Mouse (Mus musculus) forebrain, postnatal 0 days (tissue): ENCODE measurements around the gene Daam1. TPM values are rescaled to one million over a fixed set of nuclear protein-coding genes. Genes with fewer than 3 reads are reported as not detected.

Experiments used
- ATAC-seq: fragments of 200-750 bp; cut with Nextera tagmentation; 2 replicates; pipeline ENCODE4 v1.8.0; 2017; ENCODE audit warnings: mild to moderate bottlenecking, moderate library complexity
- DNase-seq: peaks from one replicate; pipeline ENCODE4 v3.0.0-alpha.2; 2015
- H3K27ac ChIP-seq: fragments of 300-500 bp; sonication (generic); 2 replicates; pipeline ENCODE4 v1.5.1; 2014; ENCODE audit warnings: low read depth, mild to moderate bottlenecking, antibody characterized with exemption, low read length, moderate library complexity, mixed read lengths
- H3K27me3 ChIP-seq: fragments of 300-500 bp; sonication (generic); 2 replicates; pipeline ENCODE4 v1.6.1; 2014; ENCODE audit warnings: mild to moderate bottlenecking, low read length, mixed read lengths; ENCODE audit not compliant: insufficient read depth
- H3K36me3 ChIP-seq: fragments of 300-500 bp; sonication (generic); 2 replicates; pipeline ENCODE4 v1.6.1; 2014; ENCODE audit warnings: mild to moderate bottlenecking, moderate library complexity; ENCODE audit not compliant: insufficient read depth
- H3K4me1 ChIP-seq: fragments of 300-500 bp; sonication (generic); 2 replicates; pipeline ENCODE4 v1.6.1; 2014; ENCODE audit warnings: antibody characterized with exemption; ENCODE audit not compliant: insufficient read depth
- H3K4me2 ChIP-seq: fragments of 300-500 bp; sonication (generic); 2 replicates; pipeline ENCODE4 v1.6.1; 2014; ENCODE audit warnings: low read depth, mild to moderate bottlenecking, moderate library complexity
- H3K4me3 ChIP-seq: fragments of 300-500 bp; sonication (generic); 2 replicates; pipeline ENCODE4 v1.5.1; 2014; ENCODE audit warnings: low read depth, low read length, mixed read lengths
- H3K9ac ChIP-seq: fragments of 300-500 bp; sonication (generic); 2 replicates; pipeline ENCODE4 v1.6.1; 2014; ENCODE audit warnings: mild to moderate bottlenecking
- H3K9me3 ChIP-seq: fragments of 300-500 bp; sonication (generic); 2 replicates; pipeline ENCODE4 v1.6.1; 2016; ENCODE audit warnings: low read length
- CTCF ChIP-seq: sonication (generic); IDR thresholded peaks from 2 replicates; pipeline ENCODE4 v1.5.1; 2016; ENCODE audit warnings: antibody characterized with exemption, control low read depth, low read depth
- WGBS: fragments of 180-500 bp; shearing (Covaris S2); extraction: QIAGEN DNeasy Blood & Tissue Kit; methylation state at CpG from one replicate; pipeline ENCODE4 v1.1.7; 2014; 5-methylcytosine and 5-hydroxymethylcytosine counted together
- polyA plus RNA-seq: library from polyadenylated mRNA; unstranded; fragments of >200 nt; fragmentation: Nextera tagmentation; extraction: Ambion mirVana; gene quantifications from 2 replicates; pipeline ENCODE4 v1.2.1, GENCODE M21; 2015
- total RNA-seq: library from RNA; depleted of rRNA; stranded (reverse); fragments of >200 nt; gene quantifications from 2 replicates; pipeline ENCODE4 v1.2.3, GENCODE M21; 2014

Gene Daam1
- total and polyA plus RNA-seq, 2 experiments from 2014 or later = 25.2 to 93.6 TPM

DNA sequence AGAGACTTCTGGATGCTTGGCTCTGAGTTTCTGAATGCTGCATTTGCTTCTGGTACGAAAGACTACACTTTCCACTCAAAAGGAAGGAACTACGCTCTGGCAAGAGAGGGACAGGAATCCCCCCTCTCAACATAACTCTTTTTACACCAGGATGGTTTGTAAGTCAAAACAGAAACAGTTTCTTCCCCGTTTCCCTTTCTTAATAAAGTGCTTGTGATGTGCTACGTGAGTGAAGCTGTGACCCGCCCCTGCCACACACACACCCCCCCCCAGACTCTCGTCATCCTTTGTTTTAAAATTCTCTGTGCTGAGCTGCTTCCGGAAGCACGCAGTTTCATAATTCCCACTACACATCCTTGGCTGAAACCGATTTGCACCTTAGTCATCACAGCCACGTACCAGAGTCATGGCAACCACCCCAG, 183.5 kb downstream of the Daam1 start:
- ATAC-seq (peak; percentile 82; the same call in 1 of the 2 replicates), DNase-seq (no peak)
- no peak for TF ChIP-seq CTCF
- Histone ChIP-seq H3K36me3 (no peaks in the 10 kb centered on the region), H3K27ac (peak overlapping the region; percentile 57; the same call in 1 of the 2 replicates), H3K4me2 (peak overlapping the region; percentile 13; the same call in 1 of the 2 replicates), H3K4me1 (0 out of 2 replicates have a peak, but pooled peaks cover 4% of the 10 kb centered on the region), H3K27me3 (no peaks in the 10 kb centered on the region), H3K9me3 (no peaks in the 10 kb centered on the region), H3K9ac (no peak overlapping the region), H3K4me3 (no peak overlapping the region)
- 38% methylated on average over 10 of the region's 10 CpGs for WGBS

GRCm38 (mm10) chr12:72015296-72015695, 184.4 kb downstream of the Daam1 start:
- 75% methylated on average over 5 of the region's 5 CpGs for WGBS
- Histone ChIP-seq H3K27ac (no peak overlapping the region), H3K9ac (no peak overlapping the region), H3K4me1 (0 out of 2 replicates have a peak, but pooled peaks cover 4% of the 10 kb centered on the region), H3K27me3 (no peaks in the 10 kb centered on the region), H3K4me2 (no peak overlapping the region), H3K9me3 (no peaks in the 10 kb centered on the region), H3K4me3 (no peak overlapping the region), H3K36me3 (no peaks in the 10 kb centered on the region)
- DNase-seq = no peak
- no peak for TF ChIP-seq CTCF
- ATAC-seq = no peak

DNA sequence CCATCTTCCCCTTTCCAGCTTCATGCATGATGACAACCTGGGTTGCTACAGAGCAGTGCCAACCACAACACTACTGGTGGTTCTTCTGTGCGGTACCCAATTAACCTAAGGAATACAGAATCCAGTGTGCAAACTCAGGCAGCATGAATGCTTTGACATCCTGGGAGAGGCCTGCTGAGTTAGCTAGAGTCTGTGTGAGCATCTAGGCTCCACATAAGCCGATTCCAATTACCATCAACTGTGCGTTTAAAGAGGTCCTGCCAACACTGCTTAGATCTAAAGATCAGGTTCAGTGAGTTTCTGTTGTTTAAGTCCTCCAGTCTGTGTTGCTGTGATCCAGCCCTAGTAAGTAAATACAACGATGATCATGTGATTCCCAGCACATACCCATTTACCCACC, 189.4 kb downstream of the Daam1 start:
- DNase-seq = no peak
- ATAC-seq = no peak
- no peak overlapping the region for H3K27ac ChIP-seq

DNA sequence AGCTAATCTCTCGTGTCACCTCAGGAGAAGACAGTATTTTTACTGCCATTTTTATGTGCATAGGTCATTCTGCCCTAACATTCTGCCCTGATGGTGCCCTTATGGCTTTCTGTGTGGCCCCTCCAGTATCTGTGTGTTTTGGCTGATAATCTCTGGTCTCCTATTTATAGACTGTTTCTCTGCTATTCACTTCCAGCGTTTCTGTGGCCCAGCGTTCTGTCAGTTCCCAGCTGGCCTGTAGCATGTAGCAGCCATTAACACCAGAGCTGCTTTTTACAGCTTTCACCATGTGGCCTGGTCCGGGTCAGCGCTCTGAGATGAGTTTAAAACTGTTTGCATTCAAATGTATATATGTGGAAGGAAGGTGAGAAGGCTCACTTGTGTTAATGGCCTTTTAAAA, 190.7 kb downstream of the Daam1 start:
- Histone ChIP-seq H3K36me3 (no peaks in the 10 kb centered on the region), H3K4me2 (no peak overlapping the region), H3K9me3 (no peaks in the 10 kb centered on the region), H3K9ac (no peak overlapping the region), H3K4me1 (no peaks in the 10 kb centered on the region), H3K4me3 (no peak overlapping the region), H3K27ac (no peak overlapping the region), H3K27me3 (no peaks in the 10 kb centered on the region)
- no peak for DNase-seq
- no peak for TF ChIP-seq CTCF
- WGBS = 66% methylated on average over 5 of the region's 5 CpGs
- ATAC-seq = no peak

More for the DNA sequence above, 189.4 kb downstream of the Daam1 start:
- Histone ChIP-seq H3K4me3 (no peak overlapping the region), H3K36me3 (no peaks in the 10 kb centered on the region), H3K27me3 (no peaks in the 10 kb centered on the region), H3K4me1 (no peaks in the 10 kb centered on the region), H3K9me3 (no peaks in the 10 kb centered on the region), H3K4me2 (no peak overlapping the region), H3K9ac (no peak overlapping the region)
- 81% methylated on average over 4 of the region's 4 CpGs for WGBS
- no peak for TF ChIP-seq CTCF

- H3K9ac ChIP-seq = no peak overlapping the region
- no peak overlapping the region for H3K4me2 ChIP-seq
- ATAC-seq (no peak), DNase-seq (no peak)
- H3K27ac ChIP-seq = no peak overlapping the region
- no peaks in the 10 kb centered on the region for H3K27me3 ChIP-seq
- TF ChIP-seq CTCF = no peak
- H3K9me3 ChIP-seq = no peaks in the 10 kb centered on the region
- H3K4me3 ChIP-seq = no peak overlapping the region
- H3K36me3 ChIP-seq = no peaks in the 10 kb centered on the region
- no peaks in the 10 kb centered on the region for H3K4me1 ChIP-seq
- WGBS = 95% methylated on average over 3 of the region's 3 CpGs
Measured at GRCm38 (mm10) chr12:72022790-72023189, 191.9 kb downstream of the Daam1 start.

DNA sequence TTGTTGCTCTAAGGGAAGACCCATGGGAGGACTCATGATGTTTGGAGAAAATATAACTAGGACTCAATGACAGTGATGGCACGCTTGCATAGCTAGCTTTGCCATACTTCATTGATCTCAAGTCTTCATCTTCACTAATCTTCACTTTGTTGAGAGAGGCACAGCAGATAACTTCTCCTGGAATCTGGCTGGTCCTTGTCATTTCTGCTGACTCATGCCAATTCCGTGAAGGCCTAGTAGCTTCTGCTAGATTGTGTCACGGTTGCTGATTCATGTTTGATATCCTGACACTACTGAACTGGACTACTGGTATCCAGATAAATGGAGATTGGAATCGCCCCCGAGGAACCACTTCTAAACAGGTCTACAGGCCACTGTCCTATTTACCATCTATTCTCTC, 192.7 kb downstream of the Daam1 start:
- Histone ChIP-seq H3K9me3 (no peaks in the 10 kb centered on the region), H3K27ac (no peak overlapping the region), H3K4me1 (no peaks in the 10 kb centered on the region), H3K36me3 (no peaks in the 10 kb centered on the region), H3K4me3 (no peak overlapping the region), H3K9ac (no peak overlapping the region), H3K27me3 (no peaks in the 10 kb centered on the region), H3K4me2 (no peak overlapping the region)
- 95% methylated on average over 5 of the region's 5 CpGs for WGBS
- DNase-seq = no peak
- no peak for ATAC-seq
- no peak for TF ChIP-seq CTCF

- no peak for TF ChIP-seq CTCF
- Histone ChIP-seq H3K4me3 (no peak overlapping the region), H3K4me1 (no peaks in the 10 kb centered on the region), H3K4me2 (no peak overlapping the region), H3K9me3 (no peaks in the 10 kb centered on the region), H3K27ac (no peak overlapping the region), H3K9ac (no peak overlapping the region), H3K27me3 (no peaks in the 10 kb centered on the region), H3K36me3 (no peaks in the 10 kb centered on the region)
- 50% methylated on average over 6 of the region's 6 CpGs for WGBS
- DNase-seq (no peak), ATAC-seq (no peak)
Measured at GRCm38 (mm10) chr12:72025275-72025795, 194.5 kb downstream of the Daam1 start.
